Mouse (Mus musculus) heart, adult 18-20 months (tissue): Measurements from ENCODE around the gene Mov10l1. TPM values are rescaled to one million over a fixed set of nuclear protein-coding genes. Genes with fewer than 3 reads are reported as not detected.

Experiments
- DNase-seq, 2 experiments: peaks; one replicate each; pipeline ENCODE4 v3.0.0; 2021 to 2022; ENCODE audit warnings: mixed read lengths in 1 of 2
- total RNA-seq, 2 experiments: library from RNA; stranded (reverse); gene quantifications; 2 replicates each; pipeline ENCODE4 v1.2.3; 2021

The Mov10l1 gene
- total RNA-seq, 2 experiments from 2014 or later = 115 to 121 TPM

GRCm38 (mm10) chr15:89074613-89075477 lies 92.1 kb downstream of the Mov10l1 start, which contains the start of gene Trabd:
TSS of gene Trabd (plus strand) at chr15:89075124.
- DNase-seq = peak; percentile 32 to 39

- DNase-seq = peak; percentile 91 to 93
Observed at GRCm38 (mm10) chr15:89075478-89076147, 92.9 kb downstream of the Mov10l1 start.

DNA sequence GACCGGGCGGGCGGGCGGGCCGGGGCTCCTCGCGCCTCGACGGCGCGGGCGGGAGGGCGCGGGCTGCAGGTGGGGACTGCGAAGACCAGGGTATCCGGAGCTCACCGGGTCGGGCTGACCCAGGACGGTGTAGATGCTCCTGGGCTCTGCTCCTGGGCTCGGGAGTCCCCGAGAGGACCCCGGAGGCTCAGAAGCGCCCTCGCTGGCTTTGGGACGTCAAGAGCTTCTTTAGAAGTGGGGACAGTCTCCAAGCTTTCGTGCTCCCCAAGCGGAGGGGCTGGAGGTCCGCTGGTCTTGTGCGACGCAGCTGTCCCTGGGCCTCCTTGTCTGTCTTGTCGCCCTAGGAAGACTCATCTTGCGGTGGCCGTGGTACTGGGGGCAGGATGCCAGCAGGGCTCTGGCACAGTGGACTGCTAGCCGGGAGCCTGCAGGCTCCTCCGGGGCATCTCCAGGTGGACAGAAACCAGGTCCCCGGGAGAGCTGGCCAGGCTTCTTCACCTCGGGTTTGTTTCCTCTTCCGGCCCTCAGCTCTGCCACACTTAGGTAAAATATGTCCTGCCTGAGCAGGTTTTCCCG lies 93.5 kb downstream of the Mov10l1 start:
- DNase-seq = peak in 1 of 2 experiments; percentile 71

- DNase-seq = peak; percentile 54 to 66
Observed at GRCm38 (mm10) chr15:89078208-89078836, 95.6 kb downstream of the Mov10l1 start.

- no peak for DNase-seq
Observed at GRCm38 (mm10) chr15:89083906-89084305, 101.2 kb downstream of the Mov10l1 start.

- no peak for DNase-seq
Observed at GRCm38 (mm10) chr15:89084826-89085225, 102.1 kb downstream of the Mov10l1 start.

- DNase-seq = peak; percentile 94 to 96
Observed at GRCm38 (mm10) chr15:89088607-89089247, 106.0 kb downstream of the Mov10l1 start, which contains the start of gene Selenoo. TSS of gene Selenoo (plus strand) at chr15:89089084.

DNA sequence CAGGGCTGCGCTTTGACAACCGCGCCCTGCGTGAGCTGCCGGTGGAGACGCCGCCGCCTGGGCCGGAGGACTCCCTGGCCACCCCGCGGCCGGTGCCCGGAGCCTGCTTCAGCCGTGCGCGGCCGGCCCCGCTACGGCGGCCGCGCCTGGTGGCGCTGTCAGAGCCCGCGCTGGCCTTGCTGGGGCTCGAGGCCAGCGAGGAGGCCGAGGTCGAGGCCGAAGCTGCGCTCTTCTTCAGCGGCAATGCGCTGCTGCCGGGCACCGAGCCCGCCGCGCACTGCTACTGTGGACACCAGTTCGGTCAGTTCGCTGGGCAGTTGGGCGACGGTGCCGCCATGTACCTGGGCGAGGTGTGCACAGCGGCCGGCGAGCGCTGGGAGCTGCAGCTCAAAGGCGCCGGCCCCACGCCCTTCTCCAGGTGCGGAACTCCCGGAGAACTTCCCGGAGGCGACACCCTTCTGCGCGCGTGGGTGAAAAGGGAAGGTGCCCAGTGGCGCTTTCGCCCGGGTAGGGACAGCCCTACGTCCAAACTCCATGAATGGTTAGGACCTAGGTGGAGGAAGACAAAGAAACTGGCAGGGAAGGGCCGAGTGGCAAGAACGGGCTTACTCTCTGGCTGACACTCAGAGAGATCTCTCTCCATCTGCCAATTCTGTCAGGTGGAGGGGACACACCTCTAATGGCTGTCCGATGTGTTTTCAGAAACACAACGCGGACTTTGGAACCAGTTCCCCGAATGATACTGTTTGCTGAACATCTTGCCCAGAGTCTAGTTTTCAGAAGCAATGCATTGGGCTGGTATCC lies 106.7 kb downstream of the Mov10l1 start:
- DNase-seq = no peak

- no peak for DNase-seq
Observed at GRCm38 (mm10) chr15:89090662-89091061, 108.0 kb downstream of the Mov10l1 start.

- no peak for DNase-seq
Observed at GRCm38 (mm10) chr15:89092181-89092580, 109.5 kb downstream of the Mov10l1 start.

GRCm38 (mm10) chr15:89097450-89097849 lies 114.7 kb downstream of the Mov10l1 start:
- DNase-seq = no peak

- no peak for DNase-seq
Observed at GRCm38 (mm10) chr15:89098616-89099015, 115.9 kb downstream of the Mov10l1 start.

GRCm38 (mm10) chr15:89100823-89101222 lies 118.1 kb downstream of the Mov10l1 start:
- DNase-seq = no peak

- no peak for DNase-seq
Observed at GRCm38 (mm10) chr15:89102646-89103045, 119.9 kb downstream of the Mov10l1 start.

DNA sequence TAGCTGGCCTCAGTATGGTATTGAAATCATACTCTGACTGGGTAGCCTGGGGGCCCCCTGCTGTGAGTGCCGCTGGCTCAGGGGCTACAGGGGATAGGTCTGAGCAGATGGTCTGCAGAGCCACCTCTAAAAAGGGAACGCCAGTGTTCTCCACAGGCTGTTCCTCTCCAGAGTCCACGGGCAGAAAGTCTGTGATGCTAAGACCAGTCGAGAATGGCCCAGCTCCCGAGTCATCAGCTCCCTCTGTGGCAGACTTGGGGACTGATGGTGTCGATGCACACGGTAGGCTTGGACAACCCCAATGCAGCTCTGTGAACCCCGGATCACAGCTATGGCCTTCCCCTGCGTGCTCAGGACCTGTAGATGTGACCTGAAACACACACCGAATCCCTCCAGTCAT lies 121.2 kb downstream of the Mov10l1 start:
- DNase-seq = no peak

- no peak for DNase-seq
Observed at GRCm38 (mm10) chr15:89104425-89104824, 121.7 kb downstream of the Mov10l1 start.

Other genes starting within 250 kb of the Mov10l1 start
- 10 to 100 TPM; 26.6 to 29.7 TPM for gene Brd1, start 248.7 kb upstream of the Mov10l1 start, total RNA-seq
- 1 to 10 TPM; 8.6 to 8.7 TPM for gene Zbed4, start 231.2 kb upstream of the Mov10l1 start, total RNA-seq
- gene Alg12, start 163.6 kb upstream of the Mov10l1 start, total RNA-seq = 1 to 10 TPM; 8.3 to 8.8 TPM
- gene Creld2, start 163.3 kb upstream of the Mov10l1 start, total RNA-seq = 10 to 100 TPM; 19.6 to 28.7 TPM
- 100 to 1,000 TPM in 1 of 2 experiments, 10 to 100 TPM in 1; 97.9 to 139 TPM for gene Pim3, start 120.7 kb upstream of the Mov10l1 start, total RNA-seq
- gene Ttll8, start 28.5 kb upstream of the Mov10l1 start, total RNA-seq = not detected
- gene Mlc1, start 3.9 kb upstream of the Mov10l1 start, total RNA-seq = not detected
- gene Panx2, start 76.8 kb downstream of the Mov10l1 start, total RNA-seq = 1 to 10 TPM; 2.0 to 2.4 TPM
- gene Trabd, start 92.2 kb downstream of the Mov10l1 start, total RNA-seq = 10 to 100 TPM; 46.6 to 56.5 TPM
- 10 to 100 TPM; 16.1 to 16.5 TPM for gene Selenoo, start 106.2 kb downstream of the Mov10l1 start, total RNA-seq
- 1 to 10 TPM; 7.4 to 8.5 TPM for gene Tubgcp6, start 140.2 kb downstream of the Mov10l1 start, total RNA-seq
- 1 to 10 TPM; 6.3 to 7.4 TPM for gene Hdac10, start 145.8 kb downstream of the Mov10l1 start, total RNA-seq
- gene Mapk12, start 157.8 kb downstream of the Mov10l1 start, total RNA-seq = 10 to 100 TPM; 24.4 to 24.8 TPM
- gene Mapk11, start 166.7 kb downstream of the Mov10l1 start, total RNA-seq = 1 to 10 TPM; 2.7 to 3.0 TPM
- 10 to 100 TPM; 76.7 to 83.5 TPM for gene Plxnb2, start 197.9 kb downstream of the Mov10l1 start, total RNA-seq
- 1 to 10 TPM; 8.3 to 9.6 TPM for gene Dennd6b, start 213.6 kb downstream of the Mov10l1 start, total RNA-seq
- gene Ppp6r2, start 228.6 kb downstream of the Mov10l1 start, total RNA-seq = 10 to 100 TPM; 75.1 to 76.9 TPM